Mouse (Mus musculus) kidney, adult 2 months (tissue): ENCODE results near the gene Cdkl4. TPM values are rescaled to one million over a fixed set of nuclear protein-coding genes. Genes with fewer than 3 reads are reported as not detected.
"Not testable (repeated sequence)": the region's sequence is repeated elsewhere in the genome, so short reads cannot be mapped to it uniquely, and the experiment has no call there.

ENCODE experiments used
- DNase-seq: peaks from one replicate; pipeline ENCODE4 v3.0.0; 2021
- H3K27ac ChIP-seq: fragments of 200-500 bp; 2 replicates; pipeline ENCODE4 v1.5.1; 2012; ENCODE audit warnings: low read depth, low read length, control low read depth, inconsistent platforms; ENCODE audit not compliant: insufficient read depth
- H3K27me3 ChIP-seq: fragments of 200-500 bp; replicated peaks from 2 replicates; pipeline ENCODE4 v1.6.1; 2012; ENCODE audit warnings: mild to moderate bottlenecking, moderate library complexity, low read length, inconsistent platforms; ENCODE audit not compliant: control insufficient read depth, insufficient read depth
- H3K36me3 ChIP-seq: fragments of 200-500 bp; 2 replicates; pipeline ENCODE4 v1.6.1; 2012; ENCODE audit warnings: mild to moderate bottlenecking, moderate library complexity, low read length, inconsistent platforms; ENCODE audit not compliant: control insufficient read depth, insufficient read depth
- H3K4me1 ChIP-seq: fragments of 200-500 bp; 2 replicates; pipeline ENCODE4 v1.6.1; 2011; ENCODE audit warnings: low read length; ENCODE audit not compliant: control insufficient read depth, insufficient read depth
- H3K4me3 ChIP-seq: fragments of 200-500 bp; 2 replicates; pipeline ENCODE4 v1.5.1; 2011; ENCODE audit warnings: mild to moderate bottlenecking, low read depth, low read length, control low read depth; ENCODE audit not compliant: insufficient read depth
- CTCF ChIP-seq: fragments of 200-500 bp; conservative IDR thresholded peaks from 2 replicates; pipeline ENCODE4 v1.5.1; 2011; ENCODE audit warnings: low read depth, mild to moderate bottlenecking, control low read depth, low read length, moderate library complexity, mixed read lengths; ENCODE audit not compliant: insufficient read depth, insufficient read length
- POLR2A ChIP-seq: fragments of 200-500 bp; IDR thresholded peaks from one replicate; pipeline ENCODE4 v1.6.1; 2011; ENCODE audit warnings: low read depth, low read length, control low read depth
- WGBS: fragments of 180-500 bp; shearing (Covaris S2); methylation state at CpG from one replicate; pipeline ENCODE4 v1.1.7; 2018; 5-methylcytosine and 5-hydroxymethylcytosine counted together
- polyA plus RNA-seq: library from polyadenylated mRNA; depleted of rRNA; stranded (reverse); fragments of >200 nt; gene quantifications from 2 replicates; pipeline ENCODE4 v1.2.3, GENCODE M21; 2012

The Cdkl4 gene
- polyA plus RNA-seq, 1 experiment, result 0.34 TPM

- 84% methylated on average over 7 of the region's 7 CpGs for WGBS
- Histone ChIP-seq H3K4me3 (no peak overlapping the region), H3K27ac (no peak overlapping the region), H3K27me3 (no peaks in the 10 kb centered on the region), H3K4me1 (peaks cover 6% of the 10 kb centered on the region; the same call in 1 of the 2 replicates), H3K36me3 (no peaks in the 10 kb centered on the region)
- TF ChIP-seq CTCF (no peak), POLR2A (no peak)
- DNase-seq, result no peak
These were observed 3.1 kb downstream of the Cdkl4 start for GRCm38 (mm10) chr17:80574471-80574965.

DNA sequence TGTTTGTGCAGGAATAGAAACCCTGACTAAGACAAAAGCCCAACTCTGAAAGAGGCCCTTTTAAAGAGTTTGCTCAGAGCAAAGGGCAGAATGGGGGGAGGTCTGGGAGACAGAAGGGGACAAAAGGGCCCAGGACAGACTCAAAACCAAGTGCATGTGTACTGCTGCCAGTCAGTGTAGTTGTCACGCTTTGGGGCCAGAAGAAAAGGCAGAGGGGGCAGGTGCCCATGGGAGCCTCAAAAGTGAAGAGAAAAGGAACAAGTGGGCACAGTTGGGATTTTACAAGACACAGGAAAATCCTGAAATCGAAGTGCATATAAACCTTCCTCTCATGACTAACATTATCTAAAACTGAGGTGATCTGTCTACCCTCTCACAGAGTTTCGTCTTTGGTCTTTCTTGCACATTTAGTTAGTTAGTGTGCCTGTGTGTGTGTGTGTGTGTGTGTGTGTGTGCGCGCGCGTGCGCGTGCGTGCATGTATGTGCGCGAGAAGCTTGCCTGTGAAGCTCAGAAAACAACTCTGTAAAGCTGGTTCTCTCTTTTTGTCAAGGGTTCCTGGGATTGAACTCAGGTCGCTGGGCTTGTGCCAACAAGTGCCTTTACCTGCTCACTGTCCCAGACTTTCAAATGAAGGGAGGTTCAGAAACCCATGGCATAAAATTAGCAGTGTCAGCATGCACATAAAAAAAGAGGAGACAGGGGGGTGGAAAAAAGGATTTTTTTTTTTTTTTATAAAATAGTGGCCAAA is 5.3 kb downstream of the Cdkl4 start:
- peaks cover 6% of the 10 kb centered on the region; the same call in 1 of the 2 replicates for H3K4me1 ChIP-seq
- no peak for DNase-seq
- TF ChIP-seq CTCF, result no peak
- TF ChIP-seq POLR2A, result no peak
- no peaks in the 10 kb centered on the region for H3K36me3 ChIP-seq
- H3K4me3 ChIP-seq, result no peak overlapping the region
- no peaks in the 10 kb centered on the region for H3K27me3 ChIP-seq
- 96% methylated on average over 13 of the region's 13 CpGs for WGBS
- no peak overlapping the region for H3K27ac ChIP-seq

GRCm38 (mm10) chr17:80571460-80571859 is 6.2 kb downstream of the Cdkl4 start:
- no peak overlapping the region for H3K27ac ChIP-seq
- H3K27me3 ChIP-seq, result no peaks in the 10 kb centered on the region
- H3K36me3 ChIP-seq, result no peaks in the 10 kb centered on the region
- peaks cover under 1% of the 10 kb centered on the region; the same call in 1 of the 2 replicates for H3K4me1 ChIP-seq
- TF ChIP-seq POLR2A (no peak), CTCF (no peak)
- DNase-seq, result no peak
- WGBS, result 95% methylated on average over 4 of the region's 4 CpGs
- no peak overlapping the region for H3K4me3 ChIP-seq

DNA sequence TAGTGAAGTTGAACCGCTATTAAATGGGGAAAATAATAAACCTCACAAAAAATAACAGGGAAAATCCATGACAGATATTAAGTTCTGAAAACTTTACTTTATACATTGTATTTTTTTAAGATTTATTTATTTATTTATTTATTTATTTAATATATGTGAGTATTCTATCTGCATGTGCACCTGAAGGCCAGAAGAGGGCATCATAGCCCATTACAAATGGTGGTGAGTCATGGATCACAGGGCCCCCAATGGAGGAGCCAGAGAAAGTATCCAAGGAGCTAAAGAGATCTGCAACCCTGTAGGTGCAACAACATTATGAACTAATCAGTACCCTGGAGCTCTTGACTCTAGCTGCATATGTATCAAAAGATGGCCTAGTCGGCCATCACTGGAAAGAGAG is 7.9 kb downstream of the Cdkl4 start:
- 96% methylated on average over 1 of the region's 2 CpGs for WGBS
- not testable (repeated sequence) for H3K27ac ChIP-seq, H3K27me3 ChIP-seq, DNase-seq, H3K36me3 ChIP-seq, H3K4me3 ChIP-seq, H3K4me1 ChIP-seq

GRCm38 (mm10) chr17:80568842-80569601 is 8.6 kb downstream of the Cdkl4 start:
- H3K4me1 ChIP-seq, result no peaks in the 10 kb centered on the region
- no peak for DNase-seq
- no peaks in the 10 kb centered on the region for H3K36me3 ChIP-seq
- H3K27me3 ChIP-seq, result no peaks in the 10 kb centered on the region
- TF ChIP-seq POLR2A (no peak), CTCF (no peak)
- WGBS, result 89% methylated on average over 6 of the region's 6 CpGs
- no peak overlapping the region for H3K27ac ChIP-seq
- no peak overlapping the region for H3K4me3 ChIP-seq

GRCm38 (mm10) chr17:80568441-80568840 is 9.2 kb downstream of the Cdkl4 start:
- Histone ChIP-seq H3K4me1 (no peaks in the 10 kb centered on the region), H3K4me3 (no peak overlapping the region), H3K27ac (no peak overlapping the region), H3K36me3 (no peaks in the 10 kb centered on the region), H3K27me3 (no peaks in the 10 kb centered on the region)
- WGBS, result 91% methylated on average over 2 of the region's 2 CpGs
- DNase-seq, result no peak
- TF ChIP-seq POLR2A (no peak), CTCF (no peak)

GRCm38 (mm10) chr17:80564611-80564924 is 13.0 kb downstream of the Cdkl4 start:
- no peaks in the 10 kb centered on the region for H3K27me3 ChIP-seq
- H3K27ac ChIP-seq, result 0 out of 2 replicates have a peak overlapping the region, but pooled peaks have one; percentile 5
- peak; percentile 38 for DNase-seq
- H3K4me1 ChIP-seq, result no peaks in the 10 kb centered on the region
- 63% methylated on average over 3 of the region's 3 CpGs for WGBS
- no peak overlapping the region for H3K4me3 ChIP-seq
- TF ChIP-seq POLR2A (no peak), CTCF (0 out of 2 replicates have a peak, but pooled peaks have one; percentile 26)
- no peaks in the 10 kb centered on the region for H3K36me3 ChIP-seq

- 0 out of 2 replicates have a peak overlapping the region, but pooled peaks have one; percentile 5 for H3K27ac ChIP-seq
- 92% methylated on average over 27 of the region's 27 CpGs for WGBS
- not testable (repeated sequence) for H3K4me3 ChIP-seq, H3K4me1 ChIP-seq, H3K27me3 ChIP-seq, H3K36me3 ChIP-seq
- DNase-seq, result peak; percentile 8
These were observed 13.6 kb downstream of the Cdkl4 start for GRCm38 (mm10) chr17:80563762-80564610.
